Mouse (Mus musculus) left cerebral cortex, adult 18-20 months (tissue): Measurements from ENCODE around the gene 1700001O22Rik. TPM values are rescaled to one million over a fixed set of nuclear protein-coding genes. Genes with fewer than 3 reads are reported as not detected.

Experiments
- DNase-seq, 2 experiments: peaks; one replicate each; pipeline ENCODE4 v3.0.0; 2021 to 2022; ENCODE audit warnings: low spot score in 2 of 2, mixed read lengths in 1 of 2
- total RNA-seq, 2 experiments: library from RNA; stranded (reverse); gene quantifications; 2 replicates each; pipeline ENCODE4 v1.2.3; 2021

Gene 1700001O22Rik
- total RNA-seq, 2 experiments from 2014 or later: 8.2 to 8.4 TPM

DNA sequence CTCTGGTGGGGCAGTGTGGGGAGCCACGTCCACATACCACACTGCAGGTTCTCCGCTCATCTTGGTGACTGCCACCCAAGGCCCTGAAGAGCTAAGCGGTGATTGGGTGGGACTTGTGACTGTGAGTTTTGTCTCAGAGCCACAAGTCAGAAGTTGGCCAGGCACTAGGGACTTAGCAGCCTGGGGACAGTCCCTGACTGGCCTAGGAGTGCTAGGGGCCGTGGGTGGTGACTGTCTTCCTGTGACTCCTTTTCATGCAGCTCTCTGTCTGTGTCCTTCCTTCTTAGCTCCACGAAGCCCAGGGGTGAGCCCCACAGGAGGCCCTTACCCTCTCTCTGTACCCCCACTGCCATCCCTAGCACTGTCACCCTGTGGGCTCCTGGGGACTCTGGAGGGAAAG, 16.4 kb upstream of the 1700001O22Rik start:
- no peak for DNase-seq

DNA sequence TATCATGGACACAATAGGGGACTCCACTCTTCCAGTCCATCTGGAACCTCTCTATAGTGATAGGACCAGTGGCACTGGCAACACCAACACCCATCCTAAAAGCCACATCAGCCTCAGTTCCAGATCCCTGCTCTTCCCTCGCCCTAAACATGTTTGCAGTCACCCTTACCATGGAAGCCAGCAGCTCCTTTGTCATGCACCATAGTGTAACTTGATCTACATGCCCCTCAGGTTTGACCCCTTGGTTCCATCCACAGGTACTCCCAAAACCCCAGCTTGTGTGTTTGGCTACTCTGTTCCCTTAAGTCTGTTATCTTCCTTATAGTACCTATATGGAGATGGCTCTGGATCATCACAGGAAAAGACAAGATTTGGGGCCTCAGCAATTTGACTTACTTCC, 12.9 kb upstream of the 1700001O22Rik start:
- DNase-seq: no peak

DNA sequence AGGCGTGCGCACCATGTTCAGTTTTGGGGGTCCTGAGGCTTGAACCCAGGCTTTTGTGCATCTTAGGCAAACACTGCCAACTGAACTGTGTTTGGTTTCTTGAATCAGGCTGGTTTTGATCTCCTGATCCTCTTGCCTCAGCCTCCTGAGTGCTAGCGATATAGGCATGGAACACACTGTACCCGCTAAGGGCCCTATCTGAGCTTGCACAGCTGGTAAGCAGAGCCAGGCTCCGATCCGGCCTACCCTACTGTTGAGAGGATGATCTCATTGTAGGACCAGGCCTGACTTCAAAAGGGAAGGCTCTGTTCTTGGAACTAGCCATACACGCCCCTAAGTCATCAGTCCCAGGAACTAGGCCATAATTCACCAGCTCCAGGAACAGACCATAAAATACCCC, 7.1 kb upstream of the 1700001O22Rik start:
- DNase-seq: no peak

DNA sequence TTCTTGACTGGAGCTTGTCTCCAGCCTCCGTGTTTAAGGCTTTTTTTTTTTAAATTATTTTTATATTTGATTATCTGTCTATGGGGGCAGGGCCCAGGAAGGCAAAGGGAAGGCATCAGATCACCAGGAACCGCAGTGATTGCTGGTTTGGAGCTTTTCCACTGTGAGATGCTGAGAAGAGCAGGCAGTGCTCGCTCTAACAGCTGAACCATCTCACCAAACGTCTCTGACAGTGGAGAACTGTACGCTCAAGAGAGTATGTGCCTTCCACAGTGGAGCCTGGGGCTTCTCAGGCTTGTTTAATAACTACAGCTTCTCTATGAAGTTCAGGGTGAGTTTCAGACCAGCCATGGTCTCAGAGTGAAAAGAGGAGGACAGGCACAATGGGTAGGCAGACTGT, 6.0 kb upstream of the 1700001O22Rik start:
- no peak for DNase-seq

DNA sequence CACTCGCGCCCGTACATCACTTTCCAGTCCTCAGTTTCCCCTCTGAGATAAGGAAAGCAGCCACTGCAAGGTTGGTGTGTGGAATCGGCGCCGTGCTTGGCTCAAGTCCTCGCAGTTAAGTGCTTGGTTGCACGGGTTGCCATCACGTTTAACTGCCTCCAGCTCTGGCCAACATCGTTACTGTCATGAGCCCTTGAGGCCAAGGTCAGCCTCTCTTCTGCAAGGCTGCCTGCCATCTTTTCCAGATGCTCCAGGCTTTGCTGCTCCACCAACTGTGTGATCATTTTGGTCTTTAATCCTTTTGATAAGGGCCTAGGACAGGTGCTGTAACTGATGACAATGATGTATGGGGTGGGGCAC, 4.8 kb upstream of the 1700001O22Rik start:
- no peak for DNase-seq

DNA sequence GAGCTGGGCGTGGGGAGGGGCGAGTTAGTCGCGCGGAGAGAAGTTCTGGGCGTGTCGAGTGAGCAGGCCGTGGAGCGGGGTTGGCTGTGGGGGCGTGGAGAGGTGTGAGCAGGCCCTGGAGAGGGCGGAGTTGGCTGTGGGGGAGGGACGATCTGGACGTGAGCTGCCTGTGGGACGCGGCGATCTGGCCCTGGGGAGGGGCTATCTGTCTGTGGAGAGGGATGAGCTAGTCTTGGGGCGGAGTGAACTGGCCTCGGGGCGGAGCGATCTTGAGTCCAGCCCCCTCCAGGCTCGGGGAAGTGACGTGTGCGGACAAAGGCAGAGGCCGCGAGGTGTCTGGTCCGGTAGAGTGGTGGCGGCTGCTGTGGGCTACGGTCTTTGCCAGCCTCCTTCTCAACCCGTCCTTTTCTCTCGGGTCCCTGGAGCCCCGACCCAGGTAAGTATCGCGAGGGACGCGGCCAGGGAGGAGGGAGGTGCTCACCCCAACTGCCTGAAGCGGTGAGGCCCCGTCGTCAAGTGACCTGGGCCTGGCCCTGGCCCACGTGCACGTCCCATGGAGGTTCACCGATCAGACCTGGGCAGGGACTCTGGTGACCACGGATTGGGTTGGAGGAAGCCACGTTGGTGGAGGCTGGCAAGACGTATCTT, 4.3 kb upstream of the 1700001O22Rik start, which contains the start of gene Ntmt1:
Gene Ntmt1, plus strand, starts transcription at position 179 of the 648 bp plus-strand sequence.
- DNase-seq: peak; percentile 97 to 99

DNA sequence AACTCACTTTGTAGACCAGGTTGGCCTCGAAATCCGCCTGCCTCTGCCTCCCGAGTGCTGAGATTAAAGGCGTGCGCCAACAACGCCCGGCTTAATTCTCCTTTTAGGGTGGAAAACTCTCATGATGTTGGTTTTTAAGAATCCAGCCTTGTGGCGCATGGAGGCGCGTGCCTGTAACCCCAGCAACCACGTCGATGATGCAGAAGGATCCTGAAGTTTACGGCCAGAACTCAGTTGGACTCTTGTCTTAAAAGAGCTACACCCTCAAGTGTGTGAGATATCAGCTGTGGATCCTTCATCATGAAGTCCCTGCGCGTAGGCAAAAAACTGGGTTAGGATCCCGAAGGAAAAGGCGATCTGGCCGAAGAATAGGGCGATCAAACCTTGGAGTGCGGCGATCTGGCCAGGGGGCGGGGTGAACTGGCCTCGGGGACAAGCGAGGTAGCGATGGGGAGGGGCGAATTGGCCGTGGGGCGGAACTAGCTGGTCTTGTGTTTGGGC, 3.7 kb upstream of the 1700001O22Rik start:
- no peak for DNase-seq

DNA sequence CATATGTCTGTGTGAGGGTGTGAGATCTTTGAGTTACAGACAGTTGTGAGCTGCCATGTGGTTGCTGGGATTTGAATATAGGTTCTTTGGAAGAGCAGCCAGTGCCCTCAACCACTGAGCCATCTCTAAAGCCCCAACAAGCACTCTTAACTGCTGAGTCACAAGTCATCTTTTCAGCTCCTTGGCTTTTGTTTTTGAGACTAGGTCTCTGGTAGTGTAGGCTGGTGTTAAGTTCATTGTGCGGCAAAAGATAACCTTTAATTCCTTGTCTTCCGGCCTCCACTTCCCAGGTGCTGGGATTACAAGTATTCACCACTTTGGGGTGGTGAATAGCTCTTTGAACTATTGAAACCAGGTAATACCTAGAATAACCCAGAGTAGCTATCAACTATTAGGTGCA, 2.5 kb upstream of the 1700001O22Rik start:
- DNase-seq: no peak

DNA sequence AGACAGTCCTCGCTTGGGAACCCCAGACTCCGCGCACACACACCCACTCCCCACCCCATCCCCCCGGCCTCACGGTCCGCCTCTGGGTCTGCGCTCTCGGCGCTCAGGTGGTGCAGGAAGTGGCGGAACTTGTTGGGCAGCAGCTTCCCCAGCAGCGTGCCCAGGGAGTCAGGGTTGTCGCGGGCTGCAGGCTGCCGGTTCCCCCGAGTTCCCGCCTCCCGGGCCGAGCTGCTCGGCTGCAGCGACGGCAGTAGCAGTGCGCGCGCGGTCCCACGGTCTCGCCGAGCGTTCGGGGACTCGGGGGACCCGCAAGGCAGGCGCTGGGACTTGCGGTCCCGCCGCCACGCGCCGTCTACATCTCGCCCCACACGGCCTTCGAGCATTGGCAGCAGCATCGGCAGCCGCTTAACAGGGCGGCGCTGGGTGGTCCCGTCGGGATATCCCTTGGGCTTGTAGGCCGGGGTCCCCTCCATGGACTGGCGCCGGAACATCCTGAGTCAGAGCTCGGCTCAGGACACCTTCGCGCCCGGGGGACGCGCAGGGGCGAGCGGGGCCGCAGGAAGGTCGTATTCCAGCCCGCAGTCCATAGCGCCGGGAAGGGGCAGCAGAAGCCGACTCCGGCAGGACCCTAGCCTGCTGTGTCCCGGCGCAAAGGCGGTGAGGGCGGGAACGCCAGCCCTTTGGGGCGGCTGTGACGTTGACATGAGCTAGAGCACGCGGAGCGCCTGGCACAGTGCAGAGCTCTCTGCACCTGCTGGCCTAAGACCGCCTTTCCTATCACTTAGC, 2.2 kb downstream of the 1700001O22Rik start:
- DNase-seq: peak; percentile 33 to 40

DNA sequence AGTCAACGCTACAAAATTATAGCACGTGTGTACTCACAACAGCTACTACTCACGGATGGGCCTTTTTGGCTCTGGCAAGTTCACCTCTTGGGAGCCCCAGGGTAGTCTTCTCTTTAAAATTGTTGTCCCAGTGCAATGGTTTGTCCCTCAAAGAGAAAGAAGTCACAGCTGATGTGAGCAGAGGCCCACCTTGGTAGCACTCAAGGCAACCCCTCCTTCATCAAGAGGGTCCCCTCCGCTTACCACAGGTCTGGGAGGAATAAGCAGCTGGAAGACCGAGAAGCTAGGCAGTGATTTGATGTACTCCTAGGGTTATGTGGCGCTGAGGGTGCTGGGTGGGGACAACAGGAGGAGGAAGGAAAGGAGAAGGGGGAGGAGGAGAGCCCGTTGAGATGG, 2.8 kb downstream of the 1700001O22Rik start:
- no peak for DNase-seq

DNA sequence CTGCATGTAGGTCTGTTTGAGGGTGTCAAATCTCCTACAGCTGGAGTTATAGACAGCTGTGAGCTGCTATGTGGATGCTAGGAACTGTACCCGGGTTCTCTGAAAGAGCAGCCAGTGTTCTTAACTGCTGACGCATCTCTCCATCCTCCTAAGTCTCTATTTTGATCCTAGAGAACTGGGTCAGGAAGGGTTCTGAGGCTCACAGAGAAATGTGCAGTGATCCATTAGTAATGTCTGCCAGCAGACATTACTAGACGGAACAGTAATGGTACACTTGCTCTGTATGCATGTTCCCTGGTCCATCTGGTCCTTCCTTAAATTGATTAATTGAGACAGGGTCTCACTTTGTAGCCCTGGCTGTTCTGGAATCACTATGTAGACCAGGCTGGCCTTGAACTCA, 4.0 kb downstream of the 1700001O22Rik start:
- no peak for DNase-seq

DNA sequence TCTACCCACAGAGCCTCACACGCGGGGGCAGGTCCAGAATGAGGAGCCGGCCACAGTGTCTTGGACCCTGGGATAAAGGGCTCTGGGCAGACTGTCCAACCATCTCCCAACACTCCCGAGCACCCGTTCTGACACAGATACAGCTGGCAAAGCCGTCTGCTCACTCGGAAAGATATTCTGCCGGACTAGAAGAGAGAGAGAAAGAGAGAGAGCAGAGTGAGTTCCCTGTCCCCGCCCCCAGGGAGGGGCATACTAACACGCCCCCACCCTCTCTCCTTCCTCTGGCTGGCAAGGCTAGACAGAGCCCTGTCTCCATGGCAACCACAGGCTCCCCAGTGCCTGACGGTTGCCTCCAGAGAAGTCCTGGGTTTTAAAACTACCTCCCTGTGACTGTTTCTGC, 7.1 kb downstream of the 1700001O22Rik start:
- peak; percentile 87 to 89 for DNase-seq

DNA sequence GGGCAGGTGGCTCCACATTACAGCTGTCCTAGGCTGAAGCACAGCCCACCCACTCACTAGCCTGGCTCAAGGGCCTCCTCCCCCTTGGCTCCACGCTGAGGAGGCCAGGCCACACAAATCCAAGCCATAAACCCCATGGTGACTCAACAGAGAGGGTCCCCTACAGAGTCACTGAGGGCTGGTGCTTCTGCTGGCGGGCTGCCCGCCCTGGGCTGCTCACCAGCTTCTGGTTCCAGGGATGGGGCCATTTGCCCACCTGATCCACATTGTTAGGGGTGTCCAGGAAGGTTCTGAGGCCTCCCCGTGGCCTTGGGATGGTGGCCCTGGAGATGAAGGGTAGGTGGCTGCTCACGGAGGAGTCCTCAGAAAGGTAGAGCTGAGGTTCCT, 7.6 kb downstream of the 1700001O22Rik start:
- DNase-seq: no peak

DNA sequence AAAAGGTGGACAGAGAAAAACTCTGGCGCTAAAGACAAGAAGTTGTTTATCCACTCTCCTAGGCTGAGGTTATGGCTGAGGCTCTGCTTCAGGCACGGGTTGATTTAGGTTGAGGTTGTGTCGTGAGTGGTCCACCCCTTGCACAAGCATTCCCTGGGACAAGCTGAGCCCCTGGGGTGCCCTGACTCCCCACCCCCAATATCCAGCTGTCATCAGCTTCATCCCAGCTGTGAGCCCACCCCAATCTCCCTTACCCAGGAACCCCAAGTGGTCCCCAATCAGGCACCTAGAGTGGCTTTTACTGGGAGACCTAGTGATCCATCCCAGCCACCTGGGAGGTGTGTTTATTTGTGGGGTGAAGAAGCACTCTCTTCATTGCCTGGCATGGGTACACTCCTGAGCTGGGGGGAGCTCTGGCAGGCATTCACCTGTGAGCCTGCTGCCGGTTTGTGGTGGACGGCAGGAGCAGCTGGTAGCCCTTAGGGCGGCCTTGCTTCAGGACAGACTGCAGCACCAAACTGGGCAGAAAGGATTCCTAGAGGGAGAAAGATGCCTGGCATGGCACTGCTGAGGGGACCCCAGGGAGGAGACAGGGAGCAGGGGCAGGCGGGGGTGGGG, 8.1 kb downstream of the 1700001O22Rik start:
- DNase-seq: no peak

DNA sequence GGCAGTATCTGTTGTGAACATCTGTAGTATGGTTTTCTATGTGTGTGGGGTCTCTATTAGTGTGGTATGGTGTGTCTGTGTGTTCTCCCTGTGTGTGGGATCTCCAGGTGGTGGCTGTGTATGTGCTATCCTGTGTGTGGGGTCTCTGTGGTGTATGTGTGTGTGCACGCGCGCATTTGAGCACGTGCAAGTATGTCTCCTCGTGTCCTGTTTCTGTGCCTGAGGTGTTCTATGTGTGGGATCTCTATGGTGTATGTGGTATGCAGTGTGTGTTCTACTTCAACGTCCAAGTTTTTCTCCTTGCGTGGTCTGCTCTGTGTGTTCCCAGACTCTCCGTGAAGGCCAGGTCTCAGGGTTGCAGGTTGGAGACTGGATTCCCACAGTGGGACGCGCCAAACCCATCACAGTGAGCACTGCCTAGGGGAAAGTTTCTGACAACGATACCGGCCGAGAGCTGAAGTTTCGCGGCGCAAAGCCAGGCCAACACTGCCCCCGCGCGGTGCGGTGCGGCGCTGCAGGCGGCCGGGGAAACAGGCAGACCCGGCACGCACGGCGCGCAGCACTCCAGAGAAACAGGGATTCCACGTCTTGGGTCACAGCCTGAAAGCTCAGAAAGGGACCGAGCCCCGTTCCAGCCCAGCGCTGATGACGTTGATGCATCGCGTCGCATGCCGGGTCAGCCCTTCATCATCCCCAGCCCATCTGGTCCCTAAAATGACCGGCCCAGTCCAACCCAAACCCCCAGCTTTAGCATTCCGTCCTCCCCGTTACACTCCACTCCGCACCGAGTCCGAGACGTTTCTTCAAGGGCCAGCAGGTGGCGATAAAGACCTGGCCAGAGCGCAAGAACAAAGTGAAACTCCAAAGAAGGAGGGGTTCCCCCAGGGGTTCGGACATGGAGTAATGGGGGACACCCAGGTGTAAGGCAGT, 9.0 kb downstream of the 1700001O22Rik start:
- peak; percentile 98 to 99 for DNase-seq

DNA sequence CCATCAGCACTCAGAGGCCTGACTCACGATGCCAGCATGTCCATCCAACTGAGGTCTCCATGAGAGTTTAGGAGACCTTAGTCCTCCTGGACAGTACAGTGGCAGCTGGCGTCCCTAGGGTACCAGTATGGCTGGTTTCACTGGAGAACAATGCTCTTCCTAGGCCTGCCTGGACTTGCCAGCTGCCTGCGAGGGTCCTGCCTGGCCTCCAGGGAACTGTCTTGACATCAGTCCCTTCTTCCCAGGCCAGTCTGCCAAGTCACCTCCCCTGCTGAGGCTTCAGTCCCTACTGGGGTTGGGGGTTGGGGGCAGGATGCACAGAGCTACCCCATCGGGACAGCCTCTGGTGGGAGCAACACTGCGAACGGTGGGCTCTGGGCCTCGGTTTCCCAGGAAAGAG, 11.4 kb downstream of the 1700001O22Rik start:
- DNase-seq: no peak

DNA sequence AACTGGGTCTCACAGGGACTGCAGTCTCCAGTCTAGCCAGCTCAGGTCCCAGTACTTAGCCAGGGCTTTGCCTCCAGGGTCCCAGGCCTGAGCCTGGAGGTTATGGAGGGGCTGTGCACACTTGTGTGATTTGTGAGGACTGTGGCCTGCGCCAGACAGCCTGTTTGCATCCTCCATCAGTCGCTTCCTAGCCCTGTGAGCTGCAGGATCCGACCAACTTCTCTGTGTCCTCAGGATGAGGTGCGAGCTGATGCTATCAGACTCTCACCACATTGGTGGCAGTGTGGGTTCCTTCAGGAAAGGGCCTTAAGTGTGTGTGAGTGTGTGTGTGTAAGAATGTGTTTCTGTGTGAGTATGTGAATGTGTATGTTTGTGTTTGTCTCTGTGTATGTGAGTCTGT, 16.0 kb downstream of the 1700001O22Rik start:
- DNase-seq: no peak

DNA sequence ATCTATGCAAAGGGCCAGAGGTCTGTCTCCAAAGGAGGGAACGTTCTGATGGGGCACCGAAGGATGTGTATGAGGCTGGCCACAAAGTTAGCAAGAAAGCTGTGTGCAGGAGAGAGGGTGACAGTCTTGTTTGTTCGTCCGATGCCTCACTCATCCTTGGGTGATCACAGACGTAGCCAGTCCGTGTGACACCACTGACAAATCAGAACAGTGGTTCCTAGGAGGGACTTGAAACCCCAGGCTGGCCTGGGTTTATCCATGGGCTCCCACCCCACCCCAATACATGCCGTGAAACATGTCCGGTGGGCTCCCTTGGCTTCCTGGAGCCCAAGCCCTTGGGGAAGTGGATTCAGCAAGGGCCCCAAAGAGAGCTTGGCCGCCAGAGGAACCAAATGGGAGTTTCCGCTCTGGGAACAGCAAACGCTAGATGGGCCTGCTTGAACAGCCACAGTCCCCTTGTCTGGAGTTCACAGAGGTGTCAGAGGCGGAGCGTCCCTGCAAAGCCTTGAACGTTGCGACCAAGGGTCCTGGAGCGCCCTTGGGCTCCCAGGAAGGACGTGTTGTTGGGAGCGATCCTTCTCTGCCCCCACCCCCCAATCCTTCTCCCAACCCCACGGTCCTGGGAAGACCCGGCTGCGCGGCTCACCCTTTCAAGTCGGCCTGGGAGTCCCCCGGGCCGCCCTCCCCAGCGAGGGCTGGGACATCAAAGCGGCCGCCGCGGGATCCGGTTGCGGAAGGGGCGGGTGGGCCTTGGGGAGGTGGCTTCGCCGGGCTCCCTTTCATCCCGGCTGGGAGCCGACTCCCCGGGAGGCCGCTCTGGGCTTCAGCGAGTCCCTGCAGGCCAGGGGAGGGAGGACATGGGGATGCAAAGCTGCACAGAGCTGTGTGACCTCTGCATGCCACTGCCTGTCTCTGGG, 19.1 kb downstream of the 1700001O22Rik start:
- DNase-seq: no peak

DNA sequence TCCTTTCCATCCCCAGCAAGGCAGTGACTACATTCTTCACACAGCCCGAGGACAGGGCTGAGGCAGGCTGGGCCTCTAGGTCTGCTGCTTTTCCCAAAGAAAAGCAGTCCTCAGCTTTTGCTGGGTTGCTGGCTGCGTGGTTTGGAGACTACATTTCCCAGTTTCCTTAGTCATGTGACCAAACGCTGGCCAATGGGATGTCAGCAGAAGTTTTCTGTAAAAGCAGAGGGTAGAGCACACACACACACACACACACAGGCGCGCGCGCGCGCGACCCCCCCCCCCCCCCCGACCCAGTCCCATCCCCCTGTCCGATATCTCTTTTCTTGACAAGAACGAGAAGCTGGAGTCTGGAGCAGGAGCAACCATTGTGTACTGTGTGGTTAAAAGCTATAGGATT, 20.1 kb downstream of the 1700001O22Rik start:
- DNase-seq: peak; percentile 71 to 79
